Mouse (Mus musculus) thymus, adult 2 months (tissue): ENCODE data around the gene Tmem125.

Experiments
- CTCF ChIP-seq: fragments of 200-500 bp; IDR thresholded peaks from 2 replicates; pipeline ENCODE4 v1.5.1; 2012; ENCODE audit warnings: mild to moderate bottlenecking, control low read depth, low read length, moderate library complexity, borderline replicate concordance; ENCODE audit not compliant: control insufficient read depth, poor library complexity, insufficient read depth; ENCODE audit errors: extremely low read depth
- POLR2A ChIP-seq: fragments of 200-500 bp; IDR thresholded peaks from 2 replicates; pipeline ENCODE4 v1.6.1; 2012; ENCODE audit warnings: mild to moderate bottlenecking, low read length, control low read depth, moderate library complexity; ENCODE audit not compliant: control insufficient read depth, poor library complexity, insufficient read depth; ENCODE audit errors: extremely low read depth

DNA sequence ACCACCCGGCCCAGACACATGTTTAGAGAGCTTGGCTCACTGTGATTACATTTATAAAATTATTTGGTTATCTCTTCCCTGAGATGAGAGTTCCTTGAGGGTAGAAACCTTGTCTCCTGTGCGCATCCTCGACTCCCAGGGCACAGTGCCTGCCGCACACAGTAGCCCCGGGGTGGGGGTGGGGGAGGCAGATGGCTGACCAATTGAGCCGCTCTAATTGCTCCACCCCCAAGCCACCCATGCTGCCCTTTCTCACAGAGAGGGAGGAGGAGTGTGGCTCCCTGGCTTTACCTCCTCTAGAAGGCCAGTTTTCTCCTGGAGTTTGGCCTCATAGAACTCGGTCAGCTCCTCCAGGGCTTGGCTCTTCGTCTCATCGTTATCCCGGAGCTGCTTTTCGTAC lies 37.7 kb upstream of the Tmem125 start:
- TF ChIP-seq CTCF (no peak), POLR2A (no peak)
